Mouse (Mus musculus) lung, postnatal 36 days (tissue): ENCODE results near the gene Lmod3.

Source experiments
- DNase-seq: peaks from one replicate; pipeline ENCODE4 v3.0.0; 2022; ENCODE audit warnings: mixed read lengths

Gene Lmod3

DNA sequence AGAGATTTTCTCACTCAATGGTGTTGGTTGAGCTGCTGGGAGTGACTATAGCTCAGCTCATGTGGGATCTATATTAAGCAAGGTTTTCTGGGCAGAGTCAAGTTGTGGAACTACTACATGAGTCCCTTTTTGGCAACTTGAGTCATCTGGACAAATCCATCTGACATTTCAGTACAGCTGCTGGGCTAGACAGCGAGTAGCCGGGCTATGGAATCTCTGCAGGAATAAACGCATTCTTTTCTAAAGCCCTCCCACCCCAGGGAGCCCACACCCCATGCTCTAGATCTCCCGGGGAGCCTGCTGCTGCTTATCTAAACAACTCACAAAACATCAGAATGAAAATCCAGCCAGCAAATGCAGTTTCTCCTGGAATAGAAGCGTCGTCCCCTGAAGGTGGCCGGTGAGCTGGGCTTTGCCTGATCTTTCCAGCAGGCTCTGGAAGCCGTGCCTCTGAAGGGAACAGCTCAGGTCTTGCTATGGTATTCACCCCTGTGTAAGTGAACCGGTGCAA lies at the start of gene Lmod3:
Lmod3 (minus strand) TSS at position 49 of the 511 bp plus-strand sequence.
- no peak for DNase-seq

DNA sequence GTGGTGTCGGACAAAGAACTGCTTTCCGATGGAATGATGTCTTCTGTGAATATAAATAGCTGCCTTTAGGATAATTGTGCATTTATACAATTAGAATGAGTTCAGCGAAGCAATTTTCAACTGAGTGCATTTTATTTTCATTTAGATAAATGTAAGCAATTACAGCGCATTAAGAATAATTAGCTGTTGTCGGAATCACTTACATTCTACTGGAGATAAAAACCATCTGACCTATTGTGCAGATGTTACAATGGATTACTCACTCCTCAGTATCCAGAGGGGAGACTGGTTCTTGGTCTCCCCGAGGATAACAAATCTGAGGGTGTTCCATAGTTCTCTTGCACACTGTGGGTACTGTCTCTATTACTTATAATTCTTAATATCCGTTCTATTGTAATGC lies 49.7 kb upstream of the Lmod3 start:
- DNase-seq = no peak

DNA sequence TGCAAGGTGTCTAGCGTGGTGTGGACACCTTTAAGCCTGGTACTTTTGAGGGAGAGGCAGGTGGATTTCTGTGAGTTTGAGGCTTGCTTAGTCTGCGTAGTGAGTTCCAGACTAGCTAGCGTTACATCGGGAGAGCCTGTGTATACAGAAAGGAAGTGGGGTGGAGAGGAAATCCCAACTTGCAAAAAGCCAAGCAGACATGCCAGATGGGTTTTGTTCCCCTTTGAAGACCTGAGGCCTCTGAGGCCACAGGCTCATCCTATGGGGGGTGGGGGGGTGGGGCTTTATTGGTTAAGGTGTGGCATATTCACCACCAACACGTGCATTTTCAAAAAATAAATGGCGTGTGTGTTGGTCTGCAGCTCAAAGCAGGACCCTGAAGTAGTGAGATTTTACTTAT lies 48.1 kb upstream of the Lmod3 start:
- no peak for DNase-seq

DNA sequence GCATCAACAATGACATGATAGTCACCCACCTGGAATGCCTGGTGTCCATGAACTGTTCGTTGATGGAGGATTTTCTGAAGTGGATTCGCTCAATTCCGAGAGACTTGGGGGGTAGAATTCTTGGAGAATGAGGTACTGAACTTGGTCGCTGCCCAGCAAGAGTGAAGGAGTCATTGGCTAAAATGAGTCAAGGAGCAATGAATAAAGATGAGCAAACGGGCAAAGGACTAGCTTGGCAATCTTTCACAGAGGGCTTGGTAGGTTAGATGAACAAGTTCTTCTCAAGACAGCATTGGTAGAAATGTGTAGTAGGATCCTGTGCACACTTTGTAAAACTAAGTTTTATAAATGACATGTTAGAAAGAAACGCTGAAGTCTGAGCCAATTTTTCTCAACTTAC lies 47.6 kb upstream of the Lmod3 start:
- DNase-seq = no peak

DNA sequence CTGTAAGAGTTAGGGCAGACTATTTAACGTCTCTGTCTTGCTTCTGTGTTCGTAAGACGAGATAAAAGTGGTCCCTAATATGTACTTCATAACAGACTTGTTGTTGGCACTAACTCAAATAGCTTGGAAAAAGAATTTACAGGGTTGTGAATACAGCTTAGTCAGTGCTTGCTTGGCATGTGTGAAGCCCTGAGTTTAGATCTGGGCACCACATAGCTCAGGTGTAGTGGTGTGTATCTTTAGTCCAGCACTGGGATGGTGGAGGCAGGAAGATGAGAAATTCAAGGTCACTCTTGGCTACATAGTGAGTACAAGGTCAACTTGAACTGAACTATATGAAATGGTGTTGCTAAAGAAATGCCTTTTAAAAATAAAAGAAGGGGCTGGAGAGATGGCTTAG lies 44.6 kb upstream of the Lmod3 start:
- no peak for DNase-seq

DNA sequence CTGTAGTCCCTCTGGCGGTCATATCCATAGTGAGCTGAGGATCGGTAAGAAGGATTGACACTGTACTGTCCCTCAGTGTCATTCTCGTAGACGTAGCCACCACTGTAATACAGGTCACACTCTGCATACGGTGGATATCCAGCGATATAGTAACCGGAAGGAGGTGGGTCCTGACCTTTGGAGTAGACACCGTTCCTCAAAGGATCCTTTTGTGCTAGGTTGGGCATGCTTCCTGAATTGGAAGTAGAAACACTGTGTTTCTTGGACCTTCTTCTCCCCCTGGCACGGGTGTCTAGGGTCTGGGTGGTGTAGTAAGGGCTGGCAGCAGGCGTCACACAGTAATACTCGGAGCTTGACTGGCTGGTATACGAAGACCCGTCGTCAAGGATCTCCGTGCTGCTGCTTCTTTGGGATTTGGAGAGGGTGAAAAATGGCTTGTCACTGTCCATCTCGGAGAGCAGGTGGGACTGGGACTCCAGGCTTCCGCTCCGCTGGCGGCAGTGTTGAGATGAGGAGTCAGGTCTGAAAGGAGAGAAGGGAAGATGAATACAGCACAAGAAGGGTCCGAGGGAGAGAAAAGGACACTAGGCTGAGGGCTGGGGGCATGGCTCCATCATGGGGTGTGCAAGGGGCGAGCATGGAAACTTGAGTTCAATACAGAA lies 43.4 kb upstream of the Lmod3 start:
- no peak for DNase-seq

DNA sequence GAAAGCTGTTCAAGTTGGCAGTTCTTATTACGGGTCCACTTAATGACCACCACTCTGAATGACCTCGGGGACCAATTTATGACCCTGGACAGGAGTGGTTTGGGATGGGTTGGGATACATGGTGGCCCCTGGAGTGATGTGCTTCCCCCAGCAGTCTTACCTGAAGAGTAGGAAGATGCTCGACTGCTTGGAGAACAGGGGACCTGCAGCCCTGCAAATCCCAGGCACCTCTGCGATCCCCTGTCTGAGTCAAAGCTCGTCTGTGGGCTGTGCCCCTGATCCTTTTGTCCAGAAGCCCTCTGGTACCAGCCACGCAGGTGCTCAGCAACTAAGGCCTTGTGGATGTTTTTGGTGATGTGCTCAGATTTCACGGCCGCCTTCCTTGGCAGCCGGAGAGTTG lies 42.9 kb upstream of the Lmod3 start:
- no peak for DNase-seq

DNA sequence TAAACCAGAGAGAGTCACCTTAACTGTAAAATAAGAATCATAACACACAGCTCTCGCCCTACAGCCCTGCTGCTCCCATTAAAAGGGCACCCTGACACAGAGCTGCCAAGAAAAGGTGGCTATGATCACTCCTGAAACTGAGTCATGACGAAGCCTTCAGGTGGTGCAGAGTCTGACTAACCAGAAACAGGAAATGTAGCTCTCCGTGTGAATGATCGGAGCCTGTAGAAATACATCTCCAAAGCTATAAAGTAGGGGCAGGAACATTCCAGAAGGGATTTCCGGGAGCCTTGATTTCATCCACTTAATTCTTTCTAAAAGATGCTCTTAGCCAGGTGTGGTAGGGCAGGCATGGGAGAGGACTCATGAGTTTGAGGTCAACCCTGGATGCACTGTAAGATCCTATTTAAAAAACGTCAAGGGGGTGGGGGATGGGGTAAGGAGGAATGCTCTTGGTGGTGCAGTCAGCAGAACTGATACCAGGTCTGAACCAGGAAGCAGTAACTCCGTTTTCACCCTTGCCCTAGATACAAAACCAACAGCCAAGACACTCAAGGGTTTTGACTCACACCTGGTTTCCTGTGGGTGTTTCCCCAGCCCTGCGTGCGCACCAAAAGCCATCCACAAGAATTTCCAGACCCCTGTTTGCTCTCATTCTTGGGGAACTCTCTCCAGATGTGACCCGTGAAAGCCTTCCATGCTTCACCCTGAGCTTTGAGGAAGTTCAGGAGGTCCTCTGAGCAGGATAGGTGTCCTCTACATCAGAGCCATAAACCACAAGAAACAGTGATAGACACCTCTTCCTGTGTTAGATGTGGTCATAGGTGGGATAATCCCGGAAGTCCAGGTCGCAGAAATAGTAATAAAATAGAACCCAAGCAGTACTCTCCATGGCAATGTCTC lies 41.4 kb upstream of the Lmod3 start:
- peak; percentile 51 for DNase-seq

DNA sequence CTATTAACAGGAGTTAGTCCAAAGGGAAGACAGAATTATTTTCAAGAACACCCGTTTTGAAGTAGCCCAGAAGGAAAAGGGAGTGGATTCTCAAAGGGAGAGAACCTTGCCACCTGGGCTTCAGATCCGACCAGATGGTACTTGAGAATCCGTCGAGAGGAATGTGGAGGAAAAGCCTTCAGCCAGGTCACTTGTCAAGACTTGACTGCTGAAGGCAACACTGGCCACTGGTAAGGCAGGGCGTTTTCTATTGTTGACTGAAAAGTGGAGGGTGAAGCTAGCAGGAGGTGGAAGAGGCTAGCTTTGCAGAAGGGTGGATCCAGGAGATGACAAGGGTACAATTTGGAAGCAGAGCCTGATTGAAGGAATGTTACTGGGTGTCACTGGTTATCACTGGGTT lies 40.3 kb upstream of the Lmod3 start:
- peak; percentile 41 for DNase-seq

DNA sequence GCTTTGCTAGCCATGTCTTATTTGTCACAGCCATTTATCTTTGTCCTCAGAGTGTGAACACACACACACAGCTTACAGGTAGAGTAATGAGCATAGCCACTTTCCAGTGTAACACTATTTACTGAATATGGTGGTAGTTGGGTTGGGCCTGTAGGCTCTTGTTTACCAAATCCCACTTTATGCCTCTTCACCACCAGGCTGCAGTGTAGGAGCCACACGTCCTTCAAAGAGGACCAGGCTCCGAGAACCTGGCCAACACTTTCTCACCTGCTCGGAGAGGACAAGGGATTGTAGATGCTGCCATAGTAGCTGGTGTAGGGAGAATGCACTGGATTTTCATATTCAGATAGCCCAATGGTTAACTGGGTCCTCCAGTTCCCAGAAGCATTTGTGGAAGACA lies 39.5 kb upstream of the Lmod3 start:
- DNase-seq = no peak

DNA sequence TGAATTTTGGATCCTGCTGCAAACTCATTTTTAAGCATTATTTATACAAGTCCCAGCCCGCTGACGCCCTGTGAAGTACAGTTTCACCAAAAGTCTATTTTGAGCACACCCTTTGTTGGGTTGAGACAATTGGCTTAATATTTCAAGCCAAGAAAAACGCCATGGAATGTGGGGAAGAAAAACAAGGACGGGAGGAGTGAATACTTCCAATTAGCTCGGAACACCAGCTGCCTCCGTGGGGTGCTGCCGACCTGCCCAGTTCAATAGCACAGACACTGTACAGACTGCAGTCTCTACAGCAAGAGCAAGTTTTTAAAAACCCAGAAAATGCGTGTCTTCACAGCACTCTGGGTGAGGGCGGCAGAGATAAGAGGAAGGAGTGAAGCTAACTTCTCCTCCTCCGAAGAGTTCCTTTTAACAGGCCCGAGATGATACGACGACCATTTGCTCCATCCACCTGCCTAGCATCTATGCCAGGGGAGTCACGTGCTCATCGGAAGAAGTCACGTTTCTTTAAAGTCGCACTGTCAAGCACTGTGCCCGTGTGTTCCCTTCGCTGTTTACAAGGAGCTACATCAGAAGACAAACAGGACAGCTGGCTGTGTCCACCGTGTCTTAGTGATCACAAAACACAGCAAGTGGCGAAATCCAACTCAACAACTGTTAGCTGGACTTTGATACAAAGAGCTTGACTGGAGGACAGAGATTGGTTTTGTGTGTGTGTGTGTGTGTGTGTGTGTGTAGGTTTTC lies 38.8 kb upstream of the Lmod3 start:
- DNase-seq = no peak

DNA sequence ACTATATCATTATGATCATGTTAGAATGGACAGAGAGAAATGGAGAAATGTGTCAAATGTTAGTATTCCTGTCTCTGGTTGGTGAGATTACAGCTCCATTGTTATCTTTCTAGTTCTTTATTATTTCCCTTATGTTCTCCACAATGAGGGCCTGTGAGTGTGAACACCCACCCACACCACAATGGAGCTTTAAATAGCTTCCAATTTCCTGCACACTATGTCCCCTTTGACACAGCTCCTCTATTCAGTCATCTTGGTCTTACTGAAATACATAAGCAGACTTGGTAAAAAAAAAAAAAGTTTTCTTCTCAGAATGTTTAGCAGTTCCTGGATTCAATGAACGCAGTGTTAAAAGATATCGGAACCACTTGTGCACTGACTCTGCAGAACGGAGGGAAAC lies 38.1 kb upstream of the Lmod3 start:
- no peak for DNase-seq

DNA sequence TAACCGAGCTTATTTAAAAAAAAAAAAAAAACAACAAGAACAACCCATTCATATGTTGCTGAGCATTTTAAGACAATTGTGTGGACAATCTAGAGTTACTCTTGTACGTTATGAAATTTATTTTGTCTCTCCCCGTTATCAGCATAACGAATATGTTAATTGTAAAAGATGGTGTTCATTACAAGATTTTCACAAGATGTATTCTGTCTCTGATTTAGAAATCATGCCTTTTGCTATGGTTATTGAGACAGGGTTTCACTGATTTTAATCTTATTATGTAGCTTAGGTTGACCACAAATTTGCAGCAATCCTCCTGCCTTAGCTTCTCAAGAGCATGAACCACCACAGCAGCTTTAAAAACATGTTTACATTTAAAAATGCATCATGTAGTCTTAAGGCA lies 37.3 kb upstream of the Lmod3 start:
- no peak for DNase-seq

DNA sequence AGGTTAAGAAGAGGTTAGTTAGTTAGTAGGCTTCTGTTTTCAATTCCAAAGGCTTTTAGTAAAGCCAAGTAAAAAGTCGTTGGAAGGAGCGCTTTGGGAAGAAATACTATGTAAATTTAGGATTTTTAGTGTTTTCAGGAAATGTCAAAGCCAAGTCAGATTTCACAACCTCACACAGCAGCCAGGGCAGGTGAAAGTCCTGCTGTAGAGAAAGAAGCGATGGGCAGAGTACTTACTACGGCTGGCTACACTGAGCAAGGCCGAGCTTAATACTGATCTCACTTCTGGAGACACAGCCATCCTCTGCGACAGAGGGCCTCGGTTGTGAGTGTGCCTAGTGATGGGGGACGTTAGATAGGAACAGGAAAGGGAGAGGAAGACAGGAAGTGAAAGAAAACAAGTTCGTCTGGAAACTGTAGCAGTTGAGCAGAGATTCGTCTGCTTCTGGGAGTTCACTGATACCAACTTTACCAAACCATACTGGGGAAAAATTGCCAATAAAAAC lies 36.8 kb upstream of the Lmod3 start:
- no peak for DNase-seq

DNA sequence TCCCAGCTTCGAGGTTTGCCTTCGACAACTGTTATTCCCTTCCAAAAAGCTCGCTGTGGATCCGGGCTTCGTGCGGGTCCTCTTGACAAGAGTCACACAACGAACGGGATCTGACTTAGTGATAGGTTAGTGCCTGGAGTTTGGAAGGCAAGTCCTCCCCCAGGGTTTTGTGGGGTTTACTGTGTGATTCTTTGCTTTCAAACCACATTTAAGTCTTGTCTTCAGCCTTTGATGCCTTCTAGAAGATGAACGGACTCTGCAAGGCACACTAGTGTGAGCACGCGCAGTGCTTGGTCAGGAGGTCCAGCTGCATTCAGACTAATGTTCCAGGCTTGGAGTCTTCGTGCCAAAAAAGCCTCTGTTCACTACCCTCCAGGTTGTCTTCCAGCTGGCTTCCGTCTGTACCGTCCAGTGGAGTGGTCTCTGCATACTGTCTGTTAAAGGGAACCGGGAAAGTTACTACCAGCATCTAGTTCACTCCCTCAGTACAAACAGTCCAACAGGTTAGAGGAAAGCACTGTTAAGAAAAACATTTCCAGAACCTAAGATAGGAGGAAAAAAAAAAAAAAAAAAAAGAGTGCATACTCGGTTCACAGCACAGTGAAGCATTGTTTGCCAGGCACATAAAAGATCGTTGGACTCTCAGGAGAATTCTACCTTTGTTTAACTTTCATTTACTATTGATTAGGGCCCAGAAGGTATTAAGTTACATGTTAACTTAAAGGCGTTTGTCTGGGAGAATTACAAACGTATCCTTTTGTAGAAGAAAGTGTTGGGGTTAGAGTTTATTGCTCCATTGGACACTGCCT lies 35.7 kb upstream of the Lmod3 start:
- no peak for DNase-seq

DNA sequence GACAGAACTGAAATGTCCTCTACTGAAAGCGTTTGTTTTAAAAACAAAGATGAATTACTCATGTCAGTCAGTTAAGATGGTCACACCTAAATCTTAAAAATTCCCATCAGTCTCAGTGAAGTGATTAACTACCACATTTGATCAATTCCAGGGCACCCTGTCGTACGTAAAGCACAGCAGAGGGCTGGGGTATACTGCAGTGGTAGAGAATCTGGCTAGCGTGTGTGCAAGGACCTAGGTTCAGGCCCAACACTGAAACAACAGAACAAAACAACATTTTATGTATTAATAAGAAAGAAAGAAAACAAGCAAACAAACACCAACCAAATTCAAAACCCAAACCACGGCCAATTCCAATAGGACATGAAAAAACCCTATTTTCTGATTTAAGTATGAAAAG lies 33.8 kb upstream of the Lmod3 start:
- no peak for DNase-seq

DNA sequence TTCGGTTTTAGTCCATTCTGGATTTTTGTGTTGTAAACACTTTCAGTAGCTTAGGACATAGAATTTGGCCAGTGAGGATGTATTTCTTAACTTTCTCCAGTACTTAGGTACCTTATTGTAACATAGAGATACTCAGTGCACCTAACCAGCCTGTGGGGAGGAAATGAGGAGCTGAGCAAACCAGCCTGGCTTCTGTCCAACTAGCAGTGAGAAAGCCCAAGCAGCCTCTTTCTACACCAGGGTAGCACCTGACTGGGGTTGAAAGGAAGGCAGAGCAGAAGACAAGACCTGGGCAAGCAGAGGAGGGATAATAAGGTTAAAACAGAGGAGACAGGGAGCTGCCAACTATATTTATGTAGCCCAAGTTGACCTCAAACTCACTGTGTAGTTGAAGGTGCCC lies 31.1 kb upstream of the Lmod3 start:
- no peak for DNase-seq

DNA sequence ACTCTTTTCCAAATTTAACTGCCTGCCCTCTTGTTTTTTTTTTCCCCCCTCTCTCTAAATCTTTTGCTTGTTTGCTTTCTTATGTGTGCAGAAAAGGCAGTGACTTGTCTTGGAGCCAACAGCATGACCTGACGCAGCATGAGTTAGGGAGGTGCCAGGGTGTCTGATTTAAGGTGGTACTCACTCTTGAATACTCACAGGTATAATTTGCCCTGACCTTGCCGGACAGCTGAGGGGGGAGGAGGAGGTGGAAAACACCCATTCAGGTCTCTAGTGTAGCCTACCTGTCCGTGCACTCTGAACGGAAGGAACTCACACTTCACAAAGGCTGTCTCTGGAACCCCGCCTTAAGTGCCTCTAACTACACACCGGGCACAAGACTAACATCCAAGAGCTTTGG lies 26.3 kb upstream of the Lmod3 start:
- peak; percentile 62 for DNase-seq

DNA sequence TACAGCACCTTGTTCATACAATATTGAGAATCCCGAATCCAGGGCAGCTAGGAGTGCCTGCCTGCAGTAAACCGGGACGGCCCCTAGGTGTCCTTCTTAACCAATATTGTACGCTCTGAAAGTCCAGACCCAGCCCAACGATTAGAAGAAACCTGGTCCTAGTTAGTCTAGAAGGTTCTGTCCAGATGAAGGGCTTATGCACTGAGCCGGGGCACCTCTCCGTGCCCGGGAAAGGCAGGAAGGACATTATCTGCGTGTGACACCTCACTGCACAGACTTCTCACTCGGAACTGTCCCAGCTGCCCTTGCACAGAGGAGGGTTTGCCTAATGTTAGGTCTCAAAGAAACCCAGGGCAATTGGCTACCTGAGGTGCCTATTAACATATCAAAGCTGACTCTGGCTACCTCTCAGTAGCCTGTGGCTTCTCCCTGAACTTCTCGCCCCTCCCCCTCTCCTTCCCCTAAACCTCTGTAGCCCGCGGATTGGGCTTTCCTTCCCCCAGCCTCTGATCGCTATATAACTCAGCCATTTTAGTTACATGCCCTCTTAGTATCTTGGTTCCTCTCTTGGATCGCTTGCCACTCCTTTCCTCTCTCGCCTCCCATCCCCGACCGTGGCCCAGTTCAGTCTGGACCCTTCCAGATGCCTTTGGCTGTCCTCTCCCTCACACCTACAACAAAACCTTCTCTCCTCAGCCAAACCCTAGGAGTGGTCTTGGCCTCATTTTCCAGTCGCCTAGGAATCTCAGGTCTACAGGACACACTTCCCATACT lies 25.6 kb upstream of the Lmod3 start:
- DNase-seq = peak; percentile 93

DNA sequence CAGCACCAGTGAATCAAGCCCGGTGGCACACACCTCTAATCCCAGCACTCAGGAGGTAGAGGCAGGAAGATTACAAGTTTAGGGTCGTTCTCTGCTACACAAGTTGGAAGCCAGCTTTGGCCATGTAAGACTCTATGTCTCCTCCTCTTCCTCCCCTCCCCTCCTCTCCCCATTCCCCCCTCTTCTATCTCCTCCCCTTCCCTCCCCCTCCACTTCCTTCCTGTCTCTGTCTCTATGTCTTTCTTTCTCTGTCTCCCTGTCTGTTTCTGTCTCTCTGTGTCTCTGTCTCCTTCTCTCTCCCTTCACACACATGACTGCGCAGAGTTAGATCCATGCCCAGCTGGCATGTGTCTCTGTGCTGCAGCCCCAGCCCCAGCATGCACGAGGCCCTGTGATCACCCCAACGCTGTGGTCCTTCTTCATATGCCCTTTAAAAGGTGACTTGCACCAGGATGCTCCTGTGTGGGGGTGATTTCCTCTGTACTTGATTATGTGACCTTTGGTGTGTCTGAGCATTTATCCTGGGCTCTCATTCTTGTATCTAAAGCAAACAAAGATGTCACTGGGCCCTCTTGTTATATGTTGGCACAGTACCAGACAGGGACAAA lies 24.4 kb upstream of the Lmod3 start:
- DNase-seq = no peak

DNA sequence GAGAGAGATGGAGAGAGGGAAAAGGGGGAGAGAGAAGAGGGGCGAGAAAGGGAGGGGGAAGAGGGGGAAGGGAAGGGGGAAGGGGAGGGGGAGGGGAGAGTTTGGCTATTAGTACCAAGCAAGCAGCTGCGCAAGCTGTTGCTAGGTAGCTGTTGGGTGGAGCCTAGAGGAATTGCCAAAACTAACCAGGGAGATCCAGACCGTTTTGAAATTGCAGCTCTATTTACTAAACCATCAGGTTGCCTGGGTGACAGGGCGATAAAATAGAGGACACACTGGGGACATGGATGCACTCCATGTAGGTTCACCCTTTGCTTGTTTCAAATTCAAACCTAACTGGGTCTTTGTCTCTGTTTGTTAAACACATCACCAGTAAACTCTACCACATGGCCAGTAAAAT lies 23.8 kb upstream of the Lmod3 start:
- DNase-seq = peak; percentile 74
